Mouse (Mus musculus): Measurements from ENCODE around the gene Nab2. TPM values are rescaled to one million over a fixed set of nuclear protein-coding genes. Genes with fewer than 3 reads are reported as not detected.

The Nab2 gene
- 10 to 100 TPM; 18.2 to 18.5 TPM for total RNA-seq (2023)

GRCm38 (mm10) chr10:127668093-127669050 lies at the start of gene Nab2:
Gene Nab2, minus strand, starts transcription at chr10:127668568.

GRCm38 (mm10) chr10:127704766-127705220 lies 36.4 kb upstream of the Nab2 start, which contains the start of gene Myo1a:
Gene Myo1a, plus strand, starts transcription at chr10:127705170.

GRCm38 (mm10) chr10:127666501-127667268 lies 1.7 kb downstream of the Nab2 start, which contains the start of gene Nemp1:
Gene Nemp1, plus strand, starts transcription at chr10:127666901.

GRCm38 (mm10) chr10:127642772-127643552 lies 25.4 kb downstream of the Nab2 start, which contains the start of gene Stat6:
Gene Stat6, plus strand, starts transcription at chr10:127642986.

GRCm38 (mm10) chr10:127620406-127621190 lies 47.8 kb downstream of the Nab2 start, which contains the start of gene Lrp1:
Gene Lrp1, minus strand, starts transcription at chr10:127621148.

Other genes with a start within 250 kb of the Nab2 start
- 1 to 10 TPM; 1.0 to 3.7 TPM for gene Stac3, start 166.9 kb downstream of the Nab2 start, total RNA-seq (2023)
- gene Ndufa4l2, start 153.6 kb downstream of the Nab2 start, total RNA-seq (2023) = not detected
- gene Shmt2, start 146.1 kb downstream of the Nab2 start, total RNA-seq (2023) = 10 to 100 TPM; 12.1 to 12.7 TPM
- gene Nxph4, start 134.0 kb downstream of the Nab2 start, total RNA-seq (2023) = not detected
- gene Lrp1, start 47.4 kb downstream of the Nab2 start, total RNA-seq (2023) = 100 to 1,000 TPM; 860 to 920 TPM
- gene Stat6, start 25.6 kb downstream of the Nab2 start, total RNA-seq (2023) = 100 to 1,000 TPM; 278 to 289 TPM
- gene Nemp1, start 1.7 kb downstream of the Nab2 start, total RNA-seq (2023) = 1 to 10 TPM; 6.8 to 6.9 TPM
- not detected for gene Myo1a, start 36.6 kb upstream of the Nab2 start, total RNA-seq (2023)
- not detected for gene Tac2, start 55.9 kb upstream of the Nab2 start, total RNA-seq (2023)
- 10 to 100 TPM; 11.1 to 13.0 TPM for gene Zbtb39, start 71.0 kb upstream of the Nab2 start, total RNA-seq (2023)
- gene Gpr182, start 83.2 kb upstream of the Nab2 start, total RNA-seq (2023) = not detected
- gene Rdh1, start 91.2 kb upstream of the Nab2 start, total RNA-seq (2023) = not detected
- gene Rdh16f1, start 91.2 kb upstream of the Nab2 start, total RNA-seq (2023) = not detected
- gene Rdh9, start 107.8 kb upstream of the Nab2 start, total RNA-seq (2023) = not detected
- gene Rdh16, start 132.6 kb upstream of the Nab2 start, total RNA-seq (2023) = not detected
- not detected for gene Rdh19, start 181.4 kb upstream of the Nab2 start, total RNA-seq (2023)
- gene Rdh16f2, start 197.9 kb upstream of the Nab2 start, total RNA-seq (2023) = not detected
- not detected for gene Rdh7, start 220.2 kb upstream of the Nab2 start, total RNA-seq (2023)
- not detected for gene Sdr9c7, start 229.9 kb upstream of the Nab2 start, total RNA-seq (2023)

Measured in monocyte, adult 59 days (primary cell).